Mouse (Mus musculus): ENCODE results near the gene Dock7. TPM values are rescaled to one million over a fixed set of nuclear protein-coding genes. Genes with fewer than 3 reads are reported as not detected.

Gene Dock7
- total and polyA plus RNA-seq, 2 experiments: 6.7 to 25.7 TPM

GRCm38 (mm10) chr4:99119051-99119450 lies 1.7 kb downstream of the Dock7 start:
- WGBS: 59% methylated on average over 5 of the region's 5 CpGs
- TF ChIP-seq CTCF (IDR thresholded peaks at IDR 0.05; ENCODE audit: low read depth, low read length) (no peak), POLR2A (IDR thresholded peaks at IDR 0.05; ENCODE audit: extremely low read depth, insufficient read depth, low read length) (no peak)
- no peak overlapping the region for H3K9ac ChIP-seq (ENCODE audit: low read depth, low read length)

DNA sequence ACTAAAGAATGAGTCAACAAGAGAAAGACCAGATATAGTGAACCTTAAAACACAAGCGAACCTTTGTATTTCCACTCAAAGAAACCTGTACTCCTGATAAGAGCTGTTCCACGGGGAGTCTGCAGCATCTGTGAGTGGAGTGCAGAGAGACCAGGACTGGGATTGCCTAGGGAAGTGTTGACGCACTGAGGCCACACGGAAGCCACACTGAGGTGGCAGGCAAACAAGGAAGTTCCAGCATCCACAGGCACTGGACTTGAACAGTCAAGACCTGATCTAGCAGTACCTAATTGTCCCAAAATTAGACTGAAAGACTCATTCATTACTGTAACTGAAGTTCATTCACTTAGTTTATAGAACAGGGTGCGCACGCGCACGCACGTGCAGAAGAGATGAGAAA lies 4.9 kb downstream of the Dock7 start:
- TF ChIP-seq POLR2A (IDR thresholded peaks at IDR 0.05; ENCODE audit: extremely low read depth, insufficient read depth, low read length): no peak
- no peak for TF ChIP-seq CTCF (IDR thresholded peaks at IDR 0.05; ENCODE audit: low read depth, low read length)
- no peak overlapping the region for H3K9ac ChIP-seq (ENCODE audit: low read depth, low read length)
- peaks cover 2% of the 10 kb centered on the region; the same call in 1 of the 2 replicates for H3K4me1 ChIP-seq (ENCODE audit: control insufficient read depth, insufficient read depth, low read length)
- no peaks in the 10 kb centered on the region for H3K27me3 ChIP-seq (ENCODE audit: control insufficient read depth, insufficient read depth, low read length)
- H3K27ac ChIP-seq (replicated peaks; ENCODE audit: insufficient read depth, low read depth, low read length): no peak overlapping the region
- H3K36me3 ChIP-seq (ENCODE audit: control insufficient read depth, insufficient read depth, low read length): no peaks in the 10 kb centered on the region
- WGBS: 56% methylated on average over 9 of the region's 9 CpGs
- peaks cover 15% of the 10 kb centered on the region; the same call in 1 of the 2 replicates for H3K79me2 ChIP-seq (ENCODE audit: control insufficient read depth, insufficient read depth, low read length)
- no peak overlapping the region for H3K4me3 ChIP-seq (ENCODE audit: insufficient read depth, low read depth, low read length)
- no peak for DNase-seq (ENCODE audit: extremely low read depth, low read depth, low spot score)

More at GRCm38 (mm10) chr4:99119051-99119450, 1.7 kb downstream of the Dock7 start:
- H3K27me3 ChIP-seq (ENCODE audit: control insufficient read depth, insufficient read depth, low read length): no peaks in the 10 kb centered on the region
- no peak for DNase-seq (ENCODE audit: extremely low read depth, low read depth, low spot score)
- peaks cover 5% of the 10 kb centered on the region; the same call in 1 of the 2 replicates for H3K4me1 ChIP-seq (ENCODE audit: control insufficient read depth, insufficient read depth, low read length)
- H3K27ac ChIP-seq (replicated peaks; ENCODE audit: insufficient read depth, low read depth, low read length): no peak overlapping the region
- H3K79me2 ChIP-seq (ENCODE audit: control insufficient read depth, insufficient read depth, low read length): peaks cover 9% of the 10 kb centered on the region; the same call in 1 of the 2 replicates
- 0 out of 2 replicates have a peak overlapping the region, but pooled peaks have one; percentile 2 for H3K4me3 ChIP-seq (ENCODE audit: insufficient read depth, low read depth, low read length)
- H3K36me3 ChIP-seq (ENCODE audit: control insufficient read depth, insufficient read depth, low read length): no peaks in the 10 kb centered on the region

DNA sequence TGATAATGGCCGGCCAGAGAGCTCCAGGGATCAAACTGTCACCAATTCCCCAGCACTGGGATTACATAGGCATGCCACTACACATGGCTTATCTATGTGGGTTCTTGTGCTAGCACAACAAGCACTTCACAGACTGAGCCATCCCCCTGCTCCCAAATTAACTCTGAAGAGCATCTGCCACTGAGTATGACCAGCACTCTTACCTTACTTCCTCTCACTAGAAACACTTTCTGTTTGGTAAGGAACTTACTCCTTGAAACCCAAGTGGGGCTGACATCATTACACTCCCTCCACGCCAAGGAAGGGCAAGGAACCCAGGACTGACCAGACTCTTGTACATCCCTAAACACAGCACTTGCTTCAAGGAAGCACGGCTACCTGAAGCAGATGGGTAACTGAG lies 9.0 kb downstream of the Dock7 start:
- DNase-seq (ENCODE audit: extremely low read depth, low read depth, low spot score): no peak
- no peaks in the 10 kb centered on the region for H3K27me3 ChIP-seq (ENCODE audit: control insufficient read depth, insufficient read depth, low read length)
- H3K27ac ChIP-seq (replicated peaks; ENCODE audit: insufficient read depth, low read depth, low read length): no peak overlapping the region
- H3K36me3 ChIP-seq (ENCODE audit: control insufficient read depth, insufficient read depth, low read length): no peaks in the 10 kb centered on the region
- no peak for TF ChIP-seq CTCF (IDR thresholded peaks at IDR 0.05; ENCODE audit: low read depth, low read length)
- no peak for TF ChIP-seq POLR2A (IDR thresholded peaks at IDR 0.05; ENCODE audit: extremely low read depth, insufficient read depth, low read length)
- no peak overlapping the region for H3K9ac ChIP-seq (ENCODE audit: low read depth, low read length)
- 84% methylated on average over 3 of the region's 3 CpGs for WGBS
- peaks cover 23% of the 10 kb centered on the region; the same call in 1 of the 2 replicates for H3K79me2 ChIP-seq (ENCODE audit: control insufficient read depth, insufficient read depth, low read length)
- H3K4me3 ChIP-seq (ENCODE audit: insufficient read depth, low read depth, low read length): no peak overlapping the region
- H3K4me1 ChIP-seq (ENCODE audit: control insufficient read depth, insufficient read depth, low read length): no peaks in the 10 kb centered on the region

GRCm38 (mm10) chr4:99108817-99109216 lies 11.9 kb downstream of the Dock7 start:
- 97% methylated on average over 4 of the region's 4 CpGs for WGBS
- Histone ChIP-seq H3K27me3 (ENCODE audit: control insufficient read depth, insufficient read depth, low read length) (no peaks in the 10 kb centered on the region), H3K4me3 (ENCODE audit: insufficient read depth, low read depth, low read length) (no peak overlapping the region), H3K9ac (ENCODE audit: low read depth, low read length) (no peak overlapping the region), H3K4me1 (ENCODE audit: control insufficient read depth, insufficient read depth, low read length) (no peaks in the 10 kb centered on the region), H3K79me2 (ENCODE audit: control insufficient read depth, insufficient read depth, low read length) (peaks cover 27% of the 10 kb centered on the region; the same call in 1 of the 2 replicates), H3K36me3 (ENCODE audit: control insufficient read depth, insufficient read depth, low read length) (no peaks in the 10 kb centered on the region), H3K27ac (replicated peaks; ENCODE audit: insufficient read depth, low read depth, low read length) (no peak overlapping the region)
- DNase-seq (ENCODE audit: extremely low read depth, low read depth, low spot score): no peak
- TF ChIP-seq POLR2A (IDR thresholded peaks at IDR 0.05; ENCODE audit: extremely low read depth, insufficient read depth, low read length) (no peak), CTCF (IDR thresholded peaks at IDR 0.05; ENCODE audit: low read depth, low read length) (no peak)

DNA sequence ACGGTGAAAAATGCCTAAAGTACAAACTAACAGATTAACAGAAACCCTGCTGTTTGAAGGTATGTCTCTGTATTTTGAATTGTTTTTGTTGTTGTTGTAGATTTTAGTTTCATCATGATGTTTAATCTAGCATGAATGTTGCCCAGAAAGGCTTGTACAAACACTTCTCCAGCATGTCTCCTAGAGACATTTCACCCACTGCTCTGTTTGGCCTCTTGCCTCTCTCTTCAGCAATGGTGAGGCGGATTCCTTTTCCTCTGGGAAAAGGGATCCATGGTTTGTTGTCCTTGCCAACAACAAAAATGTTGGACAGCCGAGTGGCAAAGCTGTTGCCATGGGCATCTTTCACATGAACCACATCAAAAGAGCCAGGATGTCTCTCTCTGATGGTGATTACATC lies 17.9 kb downstream of the Dock7 start:
- Histone ChIP-seq H3K4me3 (ENCODE audit: insufficient read depth, low read depth, low read length) (no peak overlapping the region), H3K36me3 (ENCODE audit: control insufficient read depth, insufficient read depth, low read length) (no peaks in the 10 kb centered on the region), H3K9ac (ENCODE audit: low read depth, low read length) (no peak overlapping the region), H3K79me2 (ENCODE audit: control insufficient read depth, insufficient read depth, low read length) (peaks cover 8% of the 10 kb centered on the region; the same call in 1 of the 2 replicates), H3K27me3 (ENCODE audit: control insufficient read depth, insufficient read depth, low read length) (no peaks in the 10 kb centered on the region), H3K4me1 (ENCODE audit: control insufficient read depth, insufficient read depth, low read length) (peaks cover 7% of the 10 kb centered on the region; the same call in 1 of the 2 replicates), H3K27ac (replicated peaks; ENCODE audit: insufficient read depth, low read depth, low read length) (no peak overlapping the region)
- DNase-seq (ENCODE audit: extremely low read depth, low read depth, low spot score): peak; percentile 77
- TF ChIP-seq CTCF (IDR thresholded peaks at IDR 0.05; ENCODE audit: low read depth, low read length): no peak
- TF ChIP-seq POLR2A (IDR thresholded peaks at IDR 0.05; ENCODE audit: extremely low read depth, insufficient read depth, low read length): no peak
- WGBS: 27% methylated on average over 3 of the region's 3 CpGs

DNA sequence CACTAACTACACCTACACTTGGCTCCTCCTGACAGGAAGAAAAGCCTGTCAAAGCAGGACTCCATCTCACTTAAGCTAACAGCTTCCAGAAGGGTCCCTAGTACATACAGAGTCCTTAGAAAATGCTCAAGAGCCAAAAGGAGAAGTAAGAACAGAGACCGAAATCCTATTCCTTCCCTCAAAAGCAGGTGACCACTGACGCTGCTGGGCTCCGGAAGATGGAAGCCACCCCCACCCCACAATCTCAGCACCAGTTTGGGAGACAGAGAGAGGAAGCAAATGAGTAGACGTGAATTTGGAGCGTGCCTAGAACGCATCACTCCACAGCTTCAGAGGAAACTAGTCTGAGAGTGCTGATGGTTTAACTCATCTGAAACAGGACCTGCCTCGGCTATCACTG lies 20.0 kb downstream of the Dock7 start:
- no peaks in the 10 kb centered on the region for H3K36me3 ChIP-seq (ENCODE audit: control insufficient read depth, insufficient read depth, low read length)
- TF ChIP-seq CTCF (IDR thresholded peaks at IDR 0.05; ENCODE audit: low read depth, low read length) (no peak), POLR2A (IDR thresholded peaks at IDR 0.05; ENCODE audit: extremely low read depth, insufficient read depth, low read length) (no peak)
- 89% methylated on average over 7 of the region's 7 CpGs for WGBS
- peaks cover 6% of the 10 kb centered on the region; the same call in 1 of the 2 replicates for H3K79me2 ChIP-seq (ENCODE audit: control insufficient read depth, insufficient read depth, low read length)
- no peak overlapping the region for H3K4me3 ChIP-seq (ENCODE audit: insufficient read depth, low read depth, low read length)
- no peaks in the 10 kb centered on the region for H3K27me3 ChIP-seq (ENCODE audit: control insufficient read depth, insufficient read depth, low read length)
- no peak overlapping the region for H3K27ac ChIP-seq (replicated peaks; ENCODE audit: insufficient read depth, low read depth, low read length)
- no peak overlapping the region for H3K9ac ChIP-seq (ENCODE audit: low read depth, low read length)
- DNase-seq (ENCODE audit: extremely low read depth, low read depth, low spot score): no peak
- peaks cover 7% of the 10 kb centered on the region; the same call in 1 of the 2 replicates for H3K4me1 ChIP-seq (ENCODE audit: control insufficient read depth, insufficient read depth, low read length)
